Mouse (Mus musculus): ENCODE measurements at regions not wholly inside any gene's neighbourhood (a gene's known extent, or its start where the extent isn't known, plus 50 kb on each side); places are given as distances from the start of the nearest gene placed in this dataset.
A peak's percentile ranks its signal among the peaks of the same experiment; 100 is the strongest.

DNA sequence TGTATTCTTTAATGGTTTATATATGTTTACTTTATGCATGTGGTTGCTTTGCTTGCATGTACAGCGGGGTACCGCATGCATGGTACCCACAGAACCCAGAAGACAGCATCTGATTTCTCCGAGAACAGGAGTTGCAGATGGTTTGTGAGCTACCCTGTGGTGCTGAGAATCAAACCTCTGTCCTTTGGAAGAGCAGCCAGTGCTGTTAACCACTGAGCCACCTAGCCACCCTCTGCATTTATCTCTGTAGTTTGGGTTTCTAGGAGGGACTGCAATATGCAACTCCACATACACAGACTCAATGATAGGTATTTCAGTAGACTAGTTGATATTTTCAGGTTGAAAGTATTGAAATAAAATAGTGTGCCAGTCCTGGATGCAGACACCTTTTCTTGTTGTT, 134.4 kb downstream of the Tex36 start:
- Histone ChIP-seq H3K9ac (no peak overlapping the region), H3K9me3 (no peaks in the 10 kb centered on the region), H3K27me3 (no peaks in the 10 kb centered on the region), H3K36me3 (no peaks in the 10 kb centered on the region), H3K4me2 (no peak overlapping the region), H3K4me1 (peaks cover 22% of the 10 kb centered on the region), H3K4me3 (no peak overlapping the region), H3K27ac (no peak overlapping the region)
- WGBS = 92% methylated on average over 3 of the region's 3 CpGs
- ATAC-seq (ENCODE audit: insufficient number of reproducible peaks, insufficient read depth, low FRiP score, low TSS enrichment, low read depth) = no peak

GRCm38 (mm10) chr7:133459306-133459705, 142.7 kb downstream of the Tex36 start:
- Histone ChIP-seq H3K9me3 (no peaks in the 10 kb centered on the region), H3K27ac (0 out of 2 replicates have a peak overlapping the region, but pooled peaks have one; percentile 22), H3K9ac (no peak overlapping the region), H3K4me2 (no peak overlapping the region), H3K4me3 (no peak overlapping the region), H3K27me3 (no peaks in the 10 kb centered on the region), H3K36me3 (no peaks in the 10 kb centered on the region), H3K4me1 (peaks cover 50% of the 10 kb centered on the region)
- ATAC-seq (ENCODE audit: insufficient number of reproducible peaks, insufficient read depth, low FRiP score, low TSS enrichment, low read depth) = no peak
- WGBS = 49% methylated on average over 7 of the region's 7 CpGs

- no peaks in the 10 kb centered on the region for H3K9me3 ChIP-seq
- ATAC-seq (ENCODE audit: insufficient number of reproducible peaks, insufficient read depth, low FRiP score, low TSS enrichment, low read depth) = peak; percentile 33; the same call in 1 of the 2 replicates
Measured at GRCm38 (mm10) chr7:133457436-133458324, 144.3 kb downstream of the Tex36 start.

DNA sequence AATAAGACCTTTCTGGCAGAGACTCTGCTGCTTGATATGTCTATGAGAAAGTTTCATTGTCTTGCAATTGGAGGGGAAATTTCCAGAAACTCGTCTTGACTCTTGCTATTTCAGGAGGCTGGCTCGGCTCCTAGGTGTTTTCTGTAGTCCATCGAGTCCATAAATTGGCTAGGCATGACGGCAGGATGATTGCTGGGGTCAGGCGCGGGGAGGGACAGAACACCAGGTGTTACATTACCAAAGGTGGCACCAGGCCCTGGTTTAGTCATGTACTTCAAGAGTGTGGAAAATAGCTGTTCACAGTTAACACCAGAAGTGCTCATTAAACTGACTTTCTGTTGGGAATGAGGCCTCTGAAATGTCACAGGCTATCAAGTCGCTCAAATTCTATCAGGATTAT, 151.7 kb downstream of the Tex36 start:
- WGBS = 70% methylated on average over 7 of the region's 7 CpGs
- no peak overlapping the region for H3K4me3 ChIP-seq
- ATAC-seq (ENCODE audit: insufficient number of reproducible peaks, insufficient read depth, low FRiP score, low TSS enrichment, low read depth) = no peak
- no peaks in the 10 kb centered on the region for H3K9me3 ChIP-seq
- no peaks in the 10 kb centered on the region for H3K36me3 ChIP-seq
- H3K27ac ChIP-seq = no peak overlapping the region
- no peaks in the 10 kb centered on the region; the same call in 1 of the 2 replicates for H3K27me3 ChIP-seq
- no peak overlapping the region for H3K9ac ChIP-seq
- H3K4me2 ChIP-seq = no peak overlapping the region
- H3K4me1 ChIP-seq = peaks cover 16% of the 10 kb centered on the region

More at GRCm38 (mm10) chr7:133457436-133458324, 144.3 kb downstream of the Tex36 start:
- H3K36me3 ChIP-seq = no peaks in the 10 kb centered on the region
- peak overlapping the region; percentile 44 for H3K4me2 ChIP-seq
- no peak overlapping the region for H3K4me3 ChIP-seq
- no peaks in the 10 kb centered on the region for H3K27me3 ChIP-seq
- peaks cover 51% of the 10 kb centered on the region for H3K4me1 ChIP-seq
- no peak overlapping the region for H3K9ac ChIP-seq
- H3K27ac ChIP-seq = peak overlapping the region; percentile 92
- 16% methylated on average over 16 of the region's 16 CpGs for WGBS

DNA sequence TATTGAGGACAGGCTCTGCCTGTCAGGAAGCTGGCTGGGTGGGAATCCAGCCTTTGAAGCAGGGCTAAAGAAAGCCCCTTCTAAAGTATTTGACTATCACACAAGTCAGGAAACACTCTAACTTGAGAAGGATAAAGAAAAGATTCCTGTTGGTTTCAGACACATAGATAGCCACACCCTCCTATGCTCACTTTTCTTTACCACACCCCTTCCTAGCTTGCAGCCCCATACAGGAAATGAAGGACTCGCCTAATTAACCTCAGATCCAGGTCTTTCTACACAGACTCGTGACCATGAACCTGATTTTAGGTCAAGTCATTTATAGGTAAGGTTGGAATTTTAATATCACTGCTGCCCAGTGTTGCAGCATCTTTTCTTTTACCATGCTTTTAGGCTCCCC, 154.9 kb downstream of the Tex36 start:
- ATAC-seq (ENCODE audit: insufficient number of reproducible peaks, insufficient read depth, low FRiP score, low TSS enrichment, low read depth) = no peak
- Histone ChIP-seq H3K27me3 (no peaks in the 10 kb centered on the region; the same call in 1 of the 2 replicates), H3K4me2 (no peak overlapping the region), H3K36me3 (no peaks in the 10 kb centered on the region), H3K4me1 (peaks cover 9% of the 10 kb centered on the region), H3K9ac (no peak overlapping the region), H3K9me3 (no peaks in the 10 kb centered on the region), H3K27ac (no peak overlapping the region), H3K4me3 (no peak overlapping the region)
- 16% methylated on average over 2 of the region's 2 CpGs for WGBS

- H3K4me3 ChIP-seq = no peak overlapping the region
- 19% methylated on average over 4 of the region's 4 CpGs for WGBS
- H3K27ac ChIP-seq = 0 out of 2 replicates have a peak overlapping the region, but pooled peaks have one; percentile 55
- H3K4me2 ChIP-seq = no peak overlapping the region
- no peaks in the 10 kb centered on the region for H3K9me3 ChIP-seq
- no peaks in the 10 kb centered on the region for H3K36me3 ChIP-seq
- no peak overlapping the region for H3K9ac ChIP-seq
- ATAC-seq (ENCODE audit: insufficient number of reproducible peaks, insufficient read depth, low FRiP score, low TSS enrichment, low read depth) = no peak
- peaks cover 31% of the 10 kb centered on the region for H3K4me1 ChIP-seq
- no peaks in the 10 kb centered on the region for H3K27me3 ChIP-seq
Measured at GRCm38 (mm10) chr7:133441661-133442060, 160.3 kb downstream of the Tex36 start.

GRCm38 (mm10) chr7:133441169-133441568, 160.8 kb downstream of the Tex36 start:
- Histone ChIP-seq H3K36me3 (no peaks in the 10 kb centered on the region), H3K4me3 (no peak overlapping the region), H3K9ac (no peak overlapping the region), H3K4me1 (peaks cover 31% of the 10 kb centered on the region), H3K27ac (peak overlapping the region; percentile 55; the same call in 1 of the 2 replicates), H3K9me3 (no peaks in the 10 kb centered on the region), H3K27me3 (no peaks in the 10 kb centered on the region), H3K4me2 (peak overlapping the region; percentile 32)
- WGBS = 61% methylated on average over 6 of the region's 6 CpGs
- no peak for ATAC-seq (ENCODE audit: insufficient number of reproducible peaks, insufficient read depth, low FRiP score, low TSS enrichment, low read depth)

GRCm38 (mm10) chr7:133440711-133441110, 161.2 kb downstream of the Tex36 start:
- Histone ChIP-seq H3K27me3 (no peaks in the 10 kb centered on the region), H3K4me2 (peak overlapping the region; percentile 32), H3K36me3 (no peaks in the 10 kb centered on the region), H3K4me3 (no peak overlapping the region), H3K9ac (no peak overlapping the region), H3K9me3 (no peaks in the 10 kb centered on the region), H3K4me1 (peaks cover 31% of the 10 kb centered on the region), H3K27ac (peak overlapping the region; percentile 55; the same call in 1 of the 2 replicates)
- WGBS = 37% methylated on average over 12 of the region's 12 CpGs
- no peak for ATAC-seq (ENCODE audit: insufficient number of reproducible peaks, insufficient read depth, low FRiP score, low TSS enrichment, low read depth)

- 67% methylated on average over 6 of the region's 6 CpGs for WGBS
- Histone ChIP-seq H3K9me3 (no peaks in the 10 kb centered on the region), H3K9ac (no peak overlapping the region), H3K4me2 (no peak overlapping the region), H3K27me3 (no peaks in the 10 kb centered on the region), H3K4me3 (no peak overlapping the region), H3K4me1 (peaks cover 31% of the 10 kb centered on the region), H3K27ac (peak overlapping the region; percentile 55; the same call in 1 of the 2 replicates), H3K36me3 (no peaks in the 10 kb centered on the region)
- ATAC-seq (ENCODE audit: insufficient number of reproducible peaks, insufficient read depth, low FRiP score, low TSS enrichment, low read depth) = no peak
Measured at GRCm38 (mm10) chr7:133440086-133440485, 161.9 kb downstream of the Tex36 start.

DNA sequence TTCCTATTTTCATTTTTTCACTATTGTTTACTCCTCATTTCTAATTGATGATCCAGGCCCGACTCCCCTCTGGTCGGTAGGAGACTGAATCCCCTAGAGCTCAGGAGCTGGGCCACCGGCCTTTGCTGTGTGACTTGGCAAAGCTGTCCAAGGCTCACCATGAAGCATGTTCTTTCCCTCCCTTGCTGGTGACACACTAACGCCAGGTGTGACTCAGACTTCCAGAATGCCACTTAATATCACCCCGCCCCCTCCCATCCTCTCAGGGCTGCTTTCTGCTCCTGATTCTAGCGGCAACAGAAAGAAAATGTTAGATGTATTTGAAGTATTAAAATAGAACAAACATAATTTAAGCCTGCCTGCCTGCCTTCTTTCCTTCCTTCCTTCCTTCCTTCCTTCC, 163.3 kb downstream of the Tex36 start:
- no peaks in the 10 kb centered on the region for H3K27me3 ChIP-seq
- H3K4me3 ChIP-seq = no peak overlapping the region
- no peaks in the 10 kb centered on the region for H3K9me3 ChIP-seq
- 50% methylated on average over 6 of the region's 6 CpGs for WGBS
- H3K4me1 ChIP-seq = peaks cover 32% of the 10 kb centered on the region
- no peak for ATAC-seq (ENCODE audit: insufficient number of reproducible peaks, insufficient read depth, low FRiP score, low TSS enrichment, low read depth)
- no peaks in the 10 kb centered on the region for H3K36me3 ChIP-seq
- no peak overlapping the region for H3K27ac ChIP-seq
- no peak overlapping the region for H3K4me2 ChIP-seq
- H3K9ac ChIP-seq = no peak overlapping the region

GRCm38 (mm10) chr7:133437866-133438265, 164.1 kb downstream of the Tex36 start:
- H3K27ac ChIP-seq = peak overlapping the region; percentile 19; the same call in 1 of the 2 replicates

More at GRCm38 (mm10) chr7:133437866-133438265, 164.1 kb downstream of the Tex36 start:
- no peaks in the 10 kb centered on the region for H3K27me3 ChIP-seq
- no peak overlapping the region for H3K9ac ChIP-seq
- H3K4me2 ChIP-seq = no peak overlapping the region
- H3K4me1 ChIP-seq = peaks cover 38% of the 10 kb centered on the region
- H3K4me3 ChIP-seq = no peak overlapping the region
- WGBS = 14% methylated on average over 7 of the region's 7 CpGs
- H3K36me3 ChIP-seq = no peaks in the 10 kb centered on the region
- no peaks in the 10 kb centered on the region for H3K9me3 ChIP-seq
- no peak for ATAC-seq (ENCODE audit: insufficient number of reproducible peaks, insufficient read depth, low FRiP score, low TSS enrichment, low read depth)

Data from embryonic facial prominence, embryonic 13.5 days (tissue).